Mouse (Mus musculus): ENCODE data around the gene Atp6v1b1. TPM values are rescaled to one million over a fixed set of nuclear protein-coding genes. Genes with fewer than 3 reads are reported as not detected.

Atp6v1b1 gene
- polyA plus RNA-seq, 1 experiment from 2014 or later = 5.2 TPM

- Histone ChIP-seq H3K4me1 (0 out of 2 replicates have a peak, but pooled peaks cover 4% of the 10 kb centered on the region), H3K9me3 (replicated peaks) (no peaks in the 10 kb centered on the region), H3K36me3 (no peaks in the 10 kb centered on the region), H3K4me3 (replicated peaks) (no peak overlapping the region), H3K27me3 (peaks cover 69% of the 10 kb centered on the region), H3K9ac (no peak overlapping the region), H3K4me2 (replicated peaks) (no peak overlapping the region), H3K27ac (replicated peaks) (no peak overlapping the region)
- 20% methylated on average over 6 of the region's 6 CpGs for WGBS
- ATAC-seq (ENCODE audit: insufficient number of reproducible peaks, low FRiP score, low TSS enrichment, low read depth) = no peak
Observed at GRCm38 (mm10) chr6:83722526-83722925, 20.3 kb upstream of the Atp6v1b1 start.

- no peak overlapping the region for H3K4me3 ChIP-seq (replicated peaks)
- ATAC-seq (ENCODE audit: insufficient number of reproducible peaks, low FRiP score, low TSS enrichment, low read depth) = no peak
- WGBS = 38% methylated on average over 4 of the region's 4 CpGs
- H3K4me1 ChIP-seq = 0 out of 2 replicates have a peak, but pooled peaks cover 4% of the 10 kb centered on the region
- H3K27ac ChIP-seq (replicated peaks) = no peak overlapping the region
- H3K4me2 ChIP-seq (replicated peaks) = no peak overlapping the region
- no peaks in the 10 kb centered on the region for H3K36me3 ChIP-seq
- H3K9ac ChIP-seq = no peak overlapping the region
- no peaks in the 10 kb centered on the region for H3K9me3 ChIP-seq (replicated peaks)
- peaks cover 38% of the 10 kb centered on the region for H3K27me3 ChIP-seq
Observed at GRCm38 (mm10) chr6:83727178-83727577, 15.6 kb upstream of the Atp6v1b1 start.

DNA sequence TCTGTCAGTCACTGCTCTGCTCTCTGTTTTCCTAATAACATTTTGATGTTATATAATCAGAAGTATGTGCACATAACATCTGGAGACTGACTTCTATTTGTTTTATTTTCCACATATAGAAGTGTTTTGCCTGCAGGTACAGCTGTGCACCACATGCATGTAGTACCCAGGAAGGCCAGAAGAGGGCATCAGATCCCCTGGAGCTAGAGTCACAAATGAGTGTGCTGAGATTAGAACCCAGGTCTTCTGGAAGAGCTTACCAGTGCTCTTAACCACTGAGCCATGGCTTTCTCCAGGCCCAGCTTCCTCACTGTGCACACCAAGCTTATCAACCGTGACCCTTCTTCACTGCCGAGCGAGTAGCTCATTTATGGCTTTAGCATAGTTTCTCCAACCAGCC lies 14.3 kb upstream of the Atp6v1b1 start:
- no peak overlapping the region for H3K9ac ChIP-seq
- no peak overlapping the region for H3K4me2 ChIP-seq (replicated peaks)
- no peaks in the 10 kb centered on the region for H3K36me3 ChIP-seq
- ATAC-seq (ENCODE audit: insufficient number of reproducible peaks, low FRiP score, low TSS enrichment, low read depth) = no peak
- peaks cover 36% of the 10 kb centered on the region for H3K27me3 ChIP-seq
- WGBS = 83% methylated on average over 3 of the region's 3 CpGs
- H3K27ac ChIP-seq (replicated peaks) = no peak overlapping the region
- 0 out of 2 replicates have a peak, but pooled peaks cover under 1% of the 10 kb centered on the region for H3K4me1 ChIP-seq
- no peak overlapping the region for H3K4me3 ChIP-seq (replicated peaks)
- H3K9me3 ChIP-seq (replicated peaks) = no peaks in the 10 kb centered on the region

GRCm38 (mm10) chr6:83729350-83729970 lies 13.3 kb upstream of the Atp6v1b1 start:
- peaks cover 30% of the 10 kb centered on the region for H3K27me3 ChIP-seq
- WGBS = 58% methylated on average over 14 of the region's 14 CpGs
- no peaks in the 10 kb centered on the region for H3K4me1 ChIP-seq
- H3K9ac ChIP-seq = no peak overlapping the region
- no peak overlapping the region for H3K4me2 ChIP-seq (replicated peaks)
- no peak for ATAC-seq (ENCODE audit: insufficient number of reproducible peaks, low FRiP score, low TSS enrichment, low read depth)
- no peak overlapping the region for H3K27ac ChIP-seq (replicated peaks)
- no peak overlapping the region for H3K4me3 ChIP-seq (replicated peaks)
- no peaks in the 10 kb centered on the region for H3K36me3 ChIP-seq
- H3K9me3 ChIP-seq (replicated peaks) = no peaks in the 10 kb centered on the region

- H3K27ac ChIP-seq (replicated peaks) = no peak overlapping the region
- no peak overlapping the region for H3K4me2 ChIP-seq (replicated peaks)
- peaks cover 28% of the 10 kb centered on the region for H3K27me3 ChIP-seq
- no peak overlapping the region for H3K9ac ChIP-seq
- no peak for ATAC-seq (ENCODE audit: insufficient number of reproducible peaks, low FRiP score, low TSS enrichment, low read depth)
- WGBS = 31% methylated on average over 5 of the region's 5 CpGs
- H3K4me1 ChIP-seq = no peaks in the 10 kb centered on the region
- no peaks in the 10 kb centered on the region for H3K9me3 ChIP-seq (replicated peaks)
- no peaks in the 10 kb centered on the region for H3K36me3 ChIP-seq
- H3K4me3 ChIP-seq (replicated peaks) = no peak overlapping the region
Observed at GRCm38 (mm10) chr6:83731128-83731527, 11.7 kb upstream of the Atp6v1b1 start.

GRCm38 (mm10) chr6:83737311-83737710 lies 5.5 kb upstream of the Atp6v1b1 start:
- H3K9me3 ChIP-seq (replicated peaks) = no peaks in the 10 kb centered on the region
- no peaks in the 10 kb centered on the region for H3K36me3 ChIP-seq
- no peak for ATAC-seq (ENCODE audit: insufficient number of reproducible peaks, low FRiP score, low TSS enrichment, low read depth)
- no peaks in the 10 kb centered on the region for H3K4me1 ChIP-seq
- H3K4me3 ChIP-seq (replicated peaks) = no peak overlapping the region
- H3K27me3 ChIP-seq = peaks cover 9% of the 10 kb centered on the region
- H3K9ac ChIP-seq = no peak overlapping the region
- 38% methylated on average over 13 of the region's 13 CpGs for WGBS
- no peak overlapping the region for H3K27ac ChIP-seq (replicated peaks)
- H3K4me2 ChIP-seq (replicated peaks) = no peak overlapping the region

- peaks cover 2% of the 10 kb centered on the region; the same call in 1 of the 2 replicates for H3K27me3 ChIP-seq
Observed at GRCm38 (mm10) chr6:83738596-83738995, 4.2 kb upstream of the Atp6v1b1 start.

DNA sequence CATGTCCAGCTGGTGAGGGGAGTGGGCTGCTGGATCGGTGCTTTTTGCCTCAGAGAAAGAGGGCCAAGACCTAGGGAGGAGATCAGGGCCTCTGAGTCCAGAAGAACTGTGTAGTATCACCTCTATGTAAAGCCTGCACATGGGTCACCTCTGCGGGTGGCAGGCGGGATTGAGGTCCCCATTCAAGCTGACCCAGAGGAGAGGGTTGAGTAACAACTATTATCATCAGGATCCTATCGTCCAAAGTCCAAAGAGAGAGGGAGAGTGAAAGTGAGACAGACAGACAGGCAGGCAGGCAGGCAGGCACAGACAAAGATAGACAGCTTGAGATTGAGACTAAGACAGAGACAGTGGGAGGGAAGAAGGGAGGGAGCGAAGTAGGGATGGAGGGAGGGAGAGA lies 422 bp downstream of the Atp6v1b1 start:
- H3K9ac ChIP-seq = no peak overlapping the region
- peaks cover 6% of the 10 kb centered on the region; the same call in 1 of the 2 replicates for H3K4me1 ChIP-seq
- H3K36me3 ChIP-seq = no peaks in the 10 kb centered on the region
- H3K27ac ChIP-seq (replicated peaks) = no peak overlapping the region
- WGBS = 46% methylated on average over 5 of the region's 5 CpGs
- no peak overlapping the region for H3K4me2 ChIP-seq (replicated peaks)
- no peaks in the 10 kb centered on the region for H3K9me3 ChIP-seq (replicated peaks)
- H3K27me3 ChIP-seq = 0 out of 2 replicates have a peak, but pooled peaks cover 3% of the 10 kb centered on the region
- no peak overlapping the region for H3K4me3 ChIP-seq (replicated peaks)
- no peak for ATAC-seq (ENCODE audit: insufficient number of reproducible peaks, low FRiP score, low TSS enrichment, low read depth)

More at GRCm38 (mm10) chr6:83738596-83738995, 4.2 kb upstream of the Atp6v1b1 start:
- H3K27ac ChIP-seq (replicated peaks) = no peak overlapping the region
- H3K36me3 ChIP-seq = no peaks in the 10 kb centered on the region
- no peak for ATAC-seq (ENCODE audit: insufficient number of reproducible peaks, low FRiP score, low TSS enrichment, low read depth)
- no peak overlapping the region for H3K9ac ChIP-seq
- H3K4me2 ChIP-seq (replicated peaks) = no peak overlapping the region
- WGBS = 38% methylated on average over 6 of the region's 6 CpGs
- H3K4me3 ChIP-seq (replicated peaks) = no peak overlapping the region
- no peaks in the 10 kb centered on the region for H3K4me1 ChIP-seq
- H3K9me3 ChIP-seq (replicated peaks) = no peaks in the 10 kb centered on the region

GRCm38 (mm10) chr6:83744126-83744525 lies 1.3 kb downstream of the Atp6v1b1 start:
- H3K4me2 ChIP-seq (replicated peaks) = no peak overlapping the region
- no peak overlapping the region for H3K9ac ChIP-seq
- H3K27ac ChIP-seq (replicated peaks) = peak overlapping the region; percentile 65; the same call in 1 of the 2 replicates
- no peaks in the 10 kb centered on the region for H3K36me3 ChIP-seq
- 0 out of 2 replicates have a peak, but pooled peaks cover 3% of the 10 kb centered on the region for H3K27me3 ChIP-seq
- 48% methylated on average over 5 of the region's 5 CpGs for WGBS
- no peak overlapping the region for H3K4me3 ChIP-seq (replicated peaks)
- H3K4me1 ChIP-seq = peaks cover 6% of the 10 kb centered on the region; the same call in 1 of the 2 replicates
- no peaks in the 10 kb centered on the region for H3K9me3 ChIP-seq (replicated peaks)
- ATAC-seq (ENCODE audit: insufficient number of reproducible peaks, low FRiP score, low TSS enrichment, low read depth) = peak; percentile 71

- Histone ChIP-seq H3K27ac (replicated peaks) (peak overlapping the region; percentile 65; the same call in 1 of the 2 replicates), H3K9me3 (replicated peaks) (no peaks in the 10 kb centered on the region), H3K9ac (no peak overlapping the region), H3K4me3 (replicated peaks) (no peak overlapping the region), H3K36me3 (no peaks in the 10 kb centered on the region), H3K4me1 (peaks cover 6% of the 10 kb centered on the region; the same call in 1 of the 2 replicates), H3K4me2 (replicated peaks) (no peak overlapping the region), H3K27me3 (0 out of 2 replicates have a peak, but pooled peaks cover 3% of the 10 kb centered on the region)
- ATAC-seq (ENCODE audit: insufficient number of reproducible peaks, low FRiP score, low TSS enrichment, low read depth) = peak; percentile 49; the same call in 1 of the 2 replicates
- 52% methylated on average over 5 of the region's 5 CpGs for WGBS
Observed at GRCm38 (mm10) chr6:83744557-83744956, 1.8 kb downstream of the Atp6v1b1 start.

DNA sequence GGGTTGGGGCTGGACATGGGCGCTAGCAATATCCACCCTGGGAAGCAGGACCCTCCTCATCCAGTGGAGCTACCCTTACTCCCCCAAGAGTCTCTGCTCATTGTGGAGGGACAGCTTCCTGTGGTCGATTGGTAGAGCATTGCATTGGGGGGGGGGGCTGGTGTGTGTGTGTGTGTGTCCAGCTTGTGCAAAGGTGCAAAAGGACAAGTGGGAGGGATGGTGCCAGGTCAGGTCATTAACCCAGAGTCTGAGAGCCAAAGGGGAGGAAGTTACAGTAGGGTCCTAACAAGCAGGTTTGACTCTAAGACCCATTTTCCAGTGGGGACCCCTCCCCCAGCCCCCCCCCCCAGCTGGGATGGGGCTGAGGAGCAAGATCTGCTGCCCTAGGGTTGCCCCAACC lies 2.7 kb downstream of the Atp6v1b1 start:
- ATAC-seq (ENCODE audit: insufficient number of reproducible peaks, low FRiP score, low TSS enrichment, low read depth) = no peak
- no peaks in the 10 kb centered on the region for H3K36me3 ChIP-seq
- WGBS = 59% methylated on average over 2 of the region's 2 CpGs

More for the DNA sequence above, 2.7 kb downstream of the Atp6v1b1 start:
- no peak overlapping the region for H3K27ac ChIP-seq (replicated peaks)
- no peak overlapping the region for H3K4me2 ChIP-seq (replicated peaks)
- peaks cover 10% of the 10 kb centered on the region; the same call in 1 of the 2 replicates for H3K4me1 ChIP-seq
- no peak overlapping the region for H3K9ac ChIP-seq
- no peaks in the 10 kb centered on the region for H3K9me3 ChIP-seq (replicated peaks)
- peaks cover 4% of the 10 kb centered on the region; the same call in 1 of the 2 replicates for H3K27me3 ChIP-seq
- no peak overlapping the region for H3K4me3 ChIP-seq (replicated peaks)

Measured in embryonic facial prominence, embryonic 15.5 days (tissue).